Mouse (Mus musculus): ENCODE data around the gene Plxna2. TPM values are rescaled to one million over a fixed set of nuclear protein-coding genes. Genes with fewer than 3 reads are reported as not detected.

The Plxna2 gene
- total and polyA plus RNA-seq, 3 experiments, result under 0.01 to 0.03 TPM; not detected in 1

GRCm38 (mm10) chr1:194650566-194650965 lies 32.5 kb downstream of the Plxna2 start:
- H3K9ac ChIP-seq (ENCODE audit: control insufficient read depth, low read depth, low read length, poor library complexity, severe bottlenecking), result no peak overlapping the region
- no peak for TF ChIP-seq SIN3A (IDR thresholded peaks at IDR 0.05; ENCODE audit: low read length)
- TF ChIP-seq MYC (IDR thresholded peaks at IDR 0.05; ENCODE audit: low read depth, low read length), result no peak
- no peak for TF ChIP-seq BHLHE40 (IDR thresholded peaks at IDR 0.05; ENCODE audit: borderline replicate concordance, low read depth, low read length)
- no peak for TF ChIP-seq GATA1 (IDR thresholded peaks at IDR 0.05; ENCODE audit: low read depth, low read length)
- no peak for TF ChIP-seq KAT2A (conservative IDR thresholded peaks at IDR 0.05; ENCODE audit: low read depth, low read length)
- no peak for TF ChIP-seq UBTF (IDR thresholded peaks at IDR 0.05; ENCODE audit: borderline replicate concordance, insufficient read depth, low read depth, low read length)
- no peak for TF ChIP-seq NRF1 (IDR thresholded peaks at IDR 0.05; ENCODE audit: insufficient read depth, low read depth, low read length, poor library complexity, severe bottlenecking)
- no peak for TF ChIP-seq MEF2A (IDR thresholded peaks at IDR 0.05; ENCODE audit: extremely low read depth, insufficient replicate concordance, low read depth, low read length, poor library complexity, severe bottlenecking)
- TF ChIP-seq E2F4 (IDR thresholded peaks at IDR 0.05; ENCODE audit: borderline replicate concordance, low read depth, low read length), result no peak
- no peak for TF ChIP-seq GABPA (IDR thresholded peaks at IDR 0.05; ENCODE audit: low read depth, low read length)
- no peak for TF ChIP-seq JUND (IDR thresholded peaks at IDR 0.05; ENCODE audit: low read depth, low read length)
- no peak for DNase-seq (ENCODE audit: low read depth, low spot score)

GRCm38 (mm10) chr1:194651987-194652386 lies 34.0 kb downstream of the Plxna2 start:
- Histone ChIP-seq H3K9ac (ENCODE audit: control insufficient read depth, low read depth, low read length, poor library complexity, severe bottlenecking) (no peak overlapping the region), H3K9me3 (replicated peaks; ENCODE audit: insufficient read depth, low read length) (no peaks in the 10 kb centered on the region), H3K36me3 (ENCODE audit: control insufficient read depth in 1 of 2, insufficient read depth in 2 of 2, low read length in 2 of 2) (no peaks in the 10 kb centered on the region), H3K79me2 (ENCODE audit: control insufficient read depth, insufficient read depth, low read length, poor library complexity) (no peaks in the 10 kb centered on the region), H3K27ac (ENCODE audit: control insufficient read depth, low read depth, low read length) (no peak overlapping the region), H3K4me3 (ENCODE audit: control insufficient read depth in 1 of 2, insufficient read depth in 1 of 2, low read depth in 2 of 2, low read length in 2 of 2) (no peak overlapping the region), H3K4me1 (ENCODE audit: control insufficient read depth in 1 of 2, insufficient read depth in 2 of 2, low read length in 2 of 2) (no peaks in the 10 kb centered on the region), H3K27me3 (ENCODE audit: control insufficient read depth in 1 of 2, insufficient read depth in 2 of 2, low read length in 2 of 2) (no peaks in the 10 kb centered on the region; a peak in 1 of 4 replicates)
- TF ChIP-seq RCOR1 (IDR thresholded peaks at IDR 0.05; ENCODE audit: low read depth, low read length) (no peak), ZMIZ1 (IDR thresholded peaks at IDR 0.05; ENCODE audit: low read depth, low read length) (no peak), ZKSCAN1 (IDR thresholded peaks at IDR 0.05; ENCODE audit: low read depth, low read length) (no peak), MAZ (IDR thresholded peaks at IDR 0.05; ENCODE audit: low read depth, low read length) (no peak), KAT2A (conservative IDR thresholded peaks at IDR 0.05; ENCODE audit: low read depth, low read length) (no peak), TBP (IDR thresholded peaks at IDR 0.05; ENCODE audit: low read depth, low read length) (no peak), RAD21 (IDR thresholded peaks at IDR 0.05; ENCODE audit: low read depth, low read length) (no peak), SMC3 (IDR thresholded peaks at IDR 0.05; ENCODE audit: low read depth, low read length) (no peak), CHD2 (IDR thresholded peaks at IDR 0.05; ENCODE audit: low read length) (no peak), GATA1 (IDR thresholded peaks at IDR 0.05; ENCODE audit: low read depth, low read length) (no peak), TCF12 (IDR thresholded peaks at IDR 0.05; ENCODE audit: low read depth, low read length) (no peak), NELFE (IDR thresholded peaks at IDR 0.05; ENCODE audit: low read depth, low read length) (no peak), BHLHE40 (IDR thresholded peaks at IDR 0.05; ENCODE audit: borderline replicate concordance, low read depth, low read length) (no peak), GABPA (IDR thresholded peaks at IDR 0.05; ENCODE audit: low read depth, low read length) (no peak), ELF1 (IDR thresholded peaks at IDR 0.05; ENCODE audit: low read depth, low read length) (no peak), ZNF384 (IDR thresholded peaks at IDR 0.05; ENCODE audit: low read depth, low read length) (no peak), MYC (IDR thresholded peaks at IDR 0.05; ENCODE audit: low read depth, low read length) (no peak)
- DNase-seq (ENCODE audit: low read depth, low spot score), result no peak

More at GRCm38 (mm10) chr1:194650566-194650965, 32.5 kb downstream of the Plxna2 start:
- Histone ChIP-seq H3K9me3 (replicated peaks; ENCODE audit: insufficient read depth, low read length) (no peaks in the 10 kb centered on the region), H3K27ac (ENCODE audit: control insufficient read depth, low read depth, low read length) (no peak overlapping the region), H3K36me3 (ENCODE audit: control insufficient read depth in 1 of 2, insufficient read depth in 2 of 2, low read length in 2 of 2) (no peaks in the 10 kb centered on the region), H3K4me3 (ENCODE audit: control insufficient read depth in 1 of 2, insufficient read depth in 1 of 2, low read depth in 2 of 2, low read length in 2 of 2) (no peak overlapping the region), H3K27me3 (ENCODE audit: control insufficient read depth in 1 of 2, insufficient read depth in 2 of 2, low read length in 2 of 2) (no peaks in the 10 kb centered on the region; a peak in 2 of 4 replicates), H3K4me1 (ENCODE audit: control insufficient read depth in 1 of 2, insufficient read depth in 2 of 2, low read length in 2 of 2) (no peaks in the 10 kb centered on the region), H3K79me2 (ENCODE audit: control insufficient read depth, insufficient read depth, low read length, poor library complexity) (no peaks in the 10 kb centered on the region)

All from MEL (cell line).